Mouse (Mus musculus): ENCODE measurements around the gene Por. TPM values are rescaled to one million over a fixed set of nuclear protein-coding genes. Genes with fewer than 3 reads are reported as not detected.
A peak's percentile ranks its signal among the peaks of the same experiment; 100 is the strongest.

The Por gene
- polyA plus RNA-seq, 1 experiment from 2014 or later, result 67.8 TPM

DNA sequence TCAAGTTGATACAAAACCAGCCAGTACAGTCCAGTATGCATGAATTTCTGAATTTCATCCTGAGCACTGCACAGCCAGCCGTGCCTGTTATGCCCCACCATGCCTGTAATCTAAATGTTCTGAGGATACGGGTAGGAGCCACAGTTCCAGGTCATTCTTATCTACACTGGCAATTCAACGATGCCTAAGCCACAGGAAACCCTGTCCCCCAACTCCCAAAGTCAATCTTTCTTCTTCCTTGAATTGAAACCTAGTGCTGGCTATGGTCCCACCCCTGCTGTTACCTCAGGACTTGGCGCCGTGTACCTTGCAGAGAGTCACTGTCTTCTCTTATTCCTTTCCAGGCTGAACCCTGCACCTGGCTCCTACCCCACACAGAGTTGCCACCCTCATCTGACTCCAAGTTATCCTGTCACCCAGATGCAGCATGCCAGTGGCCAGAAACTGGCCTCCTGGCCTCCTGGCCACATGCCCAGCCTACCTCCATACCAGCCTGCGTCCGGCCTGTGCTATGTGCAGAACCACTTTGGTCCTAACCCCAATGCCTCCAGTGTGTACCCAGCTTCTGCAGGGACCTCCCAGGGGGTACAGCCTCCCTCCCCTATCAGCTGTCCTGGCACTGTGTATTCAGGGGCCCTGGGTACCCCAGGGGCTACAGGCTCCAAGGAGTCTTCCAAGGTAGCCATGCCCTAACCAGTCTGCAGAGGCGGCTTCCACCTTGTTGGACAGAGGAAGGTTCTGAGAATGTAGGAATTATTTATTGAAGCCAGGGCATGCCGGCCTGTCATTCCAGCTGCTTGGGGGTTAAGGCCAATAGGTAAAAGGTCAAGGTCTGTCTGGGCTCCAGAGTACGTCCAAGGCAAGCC is 26.9 kb upstream of the Por start:
- H3K27ac ChIP-seq, result no peak overlapping the region
- no peak overlapping the region for H3K4me3 ChIP-seq
- no peak overlapping the region for H3K4me2 ChIP-seq
- no peak overlapping the region for H3K9ac ChIP-seq
- no peaks in the 10 kb centered on the region for H3K4me1 ChIP-seq
- ATAC-seq (ENCODE audit: borderline replicate concordance, extremely low read depth, low FRiP score, low TSS enrichment), result no peak
- H3K9me3 ChIP-seq, result no peaks in the 10 kb centered on the region
- H3K27me3 ChIP-seq, result no peaks in the 10 kb centered on the region
- WGBS, result 77% methylated on average over 10 of the region's 10 CpGs
- peaks cover 18% of the 10 kb centered on the region for H3K36me3 ChIP-seq

GRCm38 (mm10) chr5:135643552-135643842 is 26.3 kb upstream of the Por start:
- Histone ChIP-seq H3K27ac (no peak overlapping the region), H3K4me3 (no peak overlapping the region), H3K9ac (no peak overlapping the region), H3K27me3 (no peaks in the 10 kb centered on the region), H3K9me3 (no peaks in the 10 kb centered on the region), H3K4me2 (no peak overlapping the region), H3K36me3 (peaks cover 16% of the 10 kb centered on the region), H3K4me1 (no peaks in the 10 kb centered on the region)
- WGBS, result 100% methylated on average over 1 of the region's 1 CpGs
- ATAC-seq (ENCODE audit: borderline replicate concordance, extremely low read depth, low FRiP score, low TSS enrichment), result no peak

DNA sequence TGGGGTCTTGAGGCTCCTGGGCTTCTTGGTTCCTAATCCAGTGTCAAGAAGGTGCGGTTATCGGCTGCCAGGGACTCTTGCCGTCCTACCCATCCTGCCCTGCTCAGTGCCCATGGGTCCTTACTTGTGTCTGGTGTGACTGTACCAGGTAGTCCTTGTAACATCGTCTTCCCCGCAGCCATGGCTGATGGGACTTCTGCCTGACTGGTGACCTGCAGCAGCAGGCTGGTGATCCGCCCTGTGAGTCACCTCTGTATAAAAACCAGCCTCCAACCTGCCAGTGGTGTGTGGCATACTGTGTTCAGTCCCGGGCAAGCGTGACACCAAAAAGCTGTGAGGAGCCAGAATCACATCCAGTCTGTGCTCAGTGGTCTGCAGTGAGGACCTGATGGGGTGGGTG is 26.0 kb upstream of the Por start:
- no peaks in the 10 kb centered on the region for H3K9me3 ChIP-seq
- H3K4me1 ChIP-seq, result no peaks in the 10 kb centered on the region
- H3K9ac ChIP-seq, result no peak overlapping the region
- no peak for ATAC-seq (ENCODE audit: borderline replicate concordance, extremely low read depth, low FRiP score, low TSS enrichment)
- 90% methylated on average over 8 of the region's 8 CpGs for WGBS
- peaks cover 15% of the 10 kb centered on the region for H3K36me3 ChIP-seq
- no peak overlapping the region for H3K27ac ChIP-seq
- H3K27me3 ChIP-seq, result no peaks in the 10 kb centered on the region
- H3K4me2 ChIP-seq, result no peak overlapping the region
- no peak overlapping the region for H3K4me3 ChIP-seq

GRCm38 (mm10) chr5:135645330-135645729 is 24.5 kb upstream of the Por start:
- Histone ChIP-seq H3K4me3 (no peak overlapping the region), H3K27me3 (no peaks in the 10 kb centered on the region), H3K27ac (no peak overlapping the region), H3K9ac (no peak overlapping the region), H3K4me1 (no peaks in the 10 kb centered on the region), H3K36me3 (peaks cover 11% of the 10 kb centered on the region; the same call in 1 of the 2 replicates), H3K4me2 (no peak overlapping the region), H3K9me3 (no peaks in the 10 kb centered on the region)
- no peak for ATAC-seq (ENCODE audit: borderline replicate concordance, extremely low read depth, low FRiP score, low TSS enrichment)
- WGBS, result 75% methylated on average over 5 of the region's 5 CpGs

DNA sequence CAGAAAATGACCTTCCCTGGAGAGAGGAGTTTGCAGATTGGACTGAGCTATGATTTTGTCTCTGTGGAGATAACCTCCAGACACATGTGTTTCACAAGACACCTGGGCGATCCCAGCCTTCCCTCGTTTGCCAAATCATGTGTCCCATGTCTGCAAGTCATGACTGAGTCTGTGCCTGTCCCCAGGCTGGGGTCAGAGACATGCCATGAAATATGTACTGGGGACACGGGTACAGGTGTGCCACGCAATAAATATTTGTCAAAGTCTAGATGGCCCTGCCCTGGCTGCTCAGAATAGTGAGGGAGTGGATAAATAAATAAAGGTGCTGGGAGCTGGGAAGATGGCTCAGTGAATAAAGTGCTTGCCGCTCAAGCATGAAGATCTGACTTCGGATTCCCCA is 23.8 kb upstream of the Por start:
- no peaks in the 10 kb centered on the region for H3K27me3 ChIP-seq
- no peaks in the 10 kb centered on the region for H3K4me1 ChIP-seq
- H3K36me3 ChIP-seq, result peaks cover 11% of the 10 kb centered on the region; the same call in 1 of the 2 replicates
- no peak for ATAC-seq (ENCODE audit: borderline replicate concordance, extremely low read depth, low FRiP score, low TSS enrichment)
- no peak overlapping the region for H3K27ac ChIP-seq
- no peaks in the 10 kb centered on the region for H3K9me3 ChIP-seq
- no peak overlapping the region for H3K4me3 ChIP-seq
- no peak overlapping the region for H3K9ac ChIP-seq
- H3K4me2 ChIP-seq, result no peak overlapping the region
- 66% methylated on average over 6 of the region's 6 CpGs for WGBS

GRCm38 (mm10) chr5:135648461-135649308 is 21.1 kb upstream of the Por start:
- 69% methylated on average over 9 of the region's 9 CpGs for WGBS
- Histone ChIP-seq H3K9me3 (no peaks in the 10 kb centered on the region), H3K4me1 (peaks cover 4% of the 10 kb centered on the region; the same call in 1 of the 2 replicates), H3K36me3 (0 out of 2 replicates have a peak, but pooled peaks cover 1% of the 10 kb centered on the region), H3K27ac (no peak overlapping the region), H3K9ac (no peak overlapping the region), H3K4me2 (no peak overlapping the region), H3K4me3 (no peak overlapping the region), H3K27me3 (no peaks in the 10 kb centered on the region)
- ATAC-seq (ENCODE audit: borderline replicate concordance, extremely low read depth, low FRiP score, low TSS enrichment), result no peak

- H3K4me1 ChIP-seq, result peaks cover 4% of the 10 kb centered on the region; the same call in 1 of the 2 replicates
- no peak overlapping the region for H3K27ac ChIP-seq
- WGBS, result 64% methylated on average over 1 of the region's 1 CpGs
- H3K27me3 ChIP-seq, result no peaks in the 10 kb centered on the region
- H3K4me2 ChIP-seq, result no peak overlapping the region
- no peaks in the 10 kb centered on the region for H3K9me3 ChIP-seq
- H3K9ac ChIP-seq, result no peak overlapping the region
- ATAC-seq (ENCODE audit: borderline replicate concordance, extremely low read depth, low FRiP score, low TSS enrichment), result no peak
- no peaks in the 10 kb centered on the region for H3K36me3 ChIP-seq
- H3K4me3 ChIP-seq, result no peak overlapping the region
Observed at GRCm38 (mm10) chr5:135649309-135649633, 20.6 kb upstream of the Por start.

DNA sequence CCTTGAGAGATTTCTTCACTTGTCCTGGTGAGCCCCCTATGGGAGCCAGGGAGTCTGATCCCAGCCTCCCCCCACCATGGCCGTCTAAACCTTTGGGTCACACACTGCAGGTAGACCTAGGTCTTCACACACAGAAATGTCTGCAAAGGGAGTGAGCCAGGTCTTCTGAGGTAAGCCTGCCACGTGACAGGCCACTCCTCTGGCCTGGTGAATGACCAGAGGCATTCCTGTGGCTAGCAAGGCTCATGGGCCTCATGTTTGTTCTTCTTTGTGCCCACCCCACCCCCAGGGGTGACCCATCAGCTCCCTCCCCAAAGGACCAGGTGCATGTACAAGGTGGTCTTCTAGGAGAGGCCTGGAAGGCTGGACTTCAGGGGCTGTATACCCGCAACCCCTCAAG is 18.3 kb upstream of the Por start:
- H3K27me3 ChIP-seq, result no peaks in the 10 kb centered on the region
- ATAC-seq (ENCODE audit: borderline replicate concordance, extremely low read depth, low FRiP score, low TSS enrichment), result no peak

DNA sequence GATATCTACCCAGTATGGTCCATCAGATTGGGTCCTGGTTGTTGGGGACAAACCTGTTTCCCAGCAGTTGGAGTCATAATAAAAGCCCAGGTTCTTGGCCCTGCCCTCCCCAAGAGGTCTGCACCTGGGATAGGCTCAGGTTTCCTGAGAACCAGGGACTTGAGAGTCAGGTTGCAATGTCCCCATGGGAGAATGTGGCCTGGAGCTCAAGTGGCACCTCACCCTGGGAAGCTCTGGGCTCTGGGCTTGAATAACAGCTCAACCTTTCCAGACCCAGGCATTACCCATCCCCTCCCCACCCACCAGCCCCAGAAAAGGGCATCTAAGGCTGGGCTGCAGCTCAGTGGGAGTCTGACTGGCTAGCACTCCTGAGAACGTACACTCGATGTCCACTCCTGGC is 16.6 kb upstream of the Por start:
- Histone ChIP-seq H3K9ac (no peak overlapping the region), H3K27me3 (no peaks in the 10 kb centered on the region), H3K4me1 (peaks cover 4% of the 10 kb centered on the region; the same call in 1 of the 2 replicates), H3K27ac (peak overlapping the region; percentile 19; the same call in 1 of the 2 replicates), H3K36me3 (no peaks in the 10 kb centered on the region), H3K9me3 (no peaks in the 10 kb centered on the region), H3K4me2 (no peak overlapping the region), H3K4me3 (no peak overlapping the region)
- 35% methylated on average over 2 of the region's 2 CpGs for WGBS
- no peak; the same call in 1 of the 2 replicates for ATAC-seq (ENCODE audit: borderline replicate concordance, extremely low read depth, low FRiP score, low TSS enrichment)

More for the DNA sequence above, 18.3 kb upstream of the Por start:
- H3K4me1 ChIP-seq, result peaks cover 4% of the 10 kb centered on the region; the same call in 1 of the 2 replicates
- 68% methylated on average over 3 of the region's 3 CpGs for WGBS
- H3K4me3 ChIP-seq, result no peak overlapping the region
- no peak overlapping the region for H3K27ac ChIP-seq
- H3K9me3 ChIP-seq, result no peaks in the 10 kb centered on the region
- H3K9ac ChIP-seq, result no peak overlapping the region
- H3K36me3 ChIP-seq, result no peaks in the 10 kb centered on the region
- no peak overlapping the region for H3K4me2 ChIP-seq

DNA sequence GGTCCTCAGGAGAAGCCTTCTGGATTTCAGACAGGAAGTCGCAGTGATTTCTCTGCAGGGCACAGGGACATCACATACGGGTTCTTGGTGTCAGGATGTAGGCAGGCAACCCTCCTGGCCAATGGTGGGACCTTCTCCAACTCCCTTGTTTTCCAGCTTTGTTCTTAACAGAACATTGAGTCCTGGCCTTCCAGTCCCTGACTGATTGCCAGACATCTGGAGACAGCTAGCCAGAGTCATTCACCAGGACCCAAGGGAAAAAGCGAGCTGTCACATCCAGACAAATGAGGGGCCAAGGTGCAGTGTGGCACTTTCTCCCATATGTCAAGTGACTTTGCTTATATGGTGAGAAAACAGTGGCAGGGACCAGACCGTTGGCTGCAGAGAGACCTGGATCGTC is 13.8 kb upstream of the Por start:
- H3K9ac ChIP-seq, result no peak overlapping the region
- no peak for ATAC-seq (ENCODE audit: borderline replicate concordance, extremely low read depth, low FRiP score, low TSS enrichment)
- H3K4me3 ChIP-seq, result no peak overlapping the region
- H3K27ac ChIP-seq, result no peak overlapping the region
- peaks cover 4% of the 10 kb centered on the region; the same call in 1 of the 2 replicates for H3K4me1 ChIP-seq
- H3K4me2 ChIP-seq, result no peak overlapping the region
- no peaks in the 10 kb centered on the region for H3K27me3 ChIP-seq
- H3K9me3 ChIP-seq, result no peaks in the 10 kb centered on the region
- no peaks in the 10 kb centered on the region for H3K36me3 ChIP-seq
- WGBS, result 61% methylated on average over 5 of the region's 5 CpGs

DNA sequence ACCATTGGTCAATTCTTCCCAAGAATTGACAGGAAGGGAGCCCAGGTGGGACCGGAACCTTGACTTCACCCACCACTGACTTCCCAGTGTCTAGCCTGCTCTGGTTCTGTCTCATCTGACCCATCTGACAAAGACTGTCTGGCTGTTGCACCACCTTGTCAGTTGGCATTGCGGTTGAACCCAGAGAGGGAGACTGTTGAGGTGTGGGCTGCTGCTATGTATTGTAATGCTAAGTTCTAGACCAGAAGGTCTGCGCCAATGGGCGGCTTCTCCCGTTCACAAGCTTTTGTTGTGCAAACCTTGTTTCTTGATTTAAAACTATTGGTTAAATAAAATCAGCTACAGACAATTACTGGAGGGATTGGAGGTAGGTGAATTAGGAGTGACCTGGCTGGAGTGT is 12.7 kb upstream of the Por start:
- 90% methylated on average over 5 of the region's 5 CpGs for WGBS

More for the DNA sequence above, 12.7 kb upstream of the Por start:
- H3K4me1 ChIP-seq, result no peaks in the 10 kb centered on the region
- H3K27me3 ChIP-seq, result no peaks in the 10 kb centered on the region
- no peak for ATAC-seq (ENCODE audit: borderline replicate concordance, extremely low read depth, low FRiP score, low TSS enrichment)
- H3K4me3 ChIP-seq, result no peak overlapping the region
- no peak overlapping the region for H3K9ac ChIP-seq
- no peaks in the 10 kb centered on the region for H3K36me3 ChIP-seq
- H3K27ac ChIP-seq, result no peak overlapping the region
- no peaks in the 10 kb centered on the region for H3K9me3 ChIP-seq
- no peak overlapping the region for H3K4me2 ChIP-seq
